Mouse (Mus musculus): ENCODE measurements at regions not wholly inside any gene's neighbourhood (a gene's known extent, or its start where the extent isn't known, plus 50 kb on each side); places are given as distances from the start of the nearest gene placed in this dataset.

GRCm38 (mm10) chr12:109892834-109893233, 292.7 kb upstream of the Rtl1 start:
- DNase-seq = no peak

- peak; percentile 17 to 27 for DNase-seq
Observed at GRCm38 (mm10) chr12:109893657-109894056, 293.5 kb upstream of the Rtl1 start.

DNA sequence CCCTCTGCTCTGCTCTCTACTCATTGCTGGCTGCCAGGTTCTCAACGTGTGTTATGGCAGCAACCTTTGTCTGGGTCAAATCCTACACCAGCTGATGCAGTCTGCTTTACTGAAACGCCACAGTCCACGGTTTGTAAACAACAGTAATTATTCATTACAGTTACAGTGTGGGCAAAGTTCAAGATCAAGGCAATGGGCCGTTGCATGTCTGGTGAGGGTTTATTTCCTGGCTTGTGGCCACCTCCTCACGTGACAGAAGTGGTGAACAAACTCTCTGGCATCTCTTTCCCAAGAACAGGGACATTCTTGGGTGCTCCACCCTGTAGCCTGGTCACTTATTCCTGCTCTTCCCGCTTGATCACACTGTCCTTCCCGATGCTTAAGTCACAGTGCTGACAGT, 295.3 kb upstream of the Rtl1 start:
- DNase-seq = peak; percentile 5 to 18

- no peak for DNase-seq
Observed at GRCm38 (mm10) chr12:109896397-109896796, 296.3 kb upstream of the Rtl1 start.

GRCm38 (mm10) chr12:109896906-109897305, 296.8 kb upstream of the Rtl1 start:
- DNase-seq = no peak

DNA sequence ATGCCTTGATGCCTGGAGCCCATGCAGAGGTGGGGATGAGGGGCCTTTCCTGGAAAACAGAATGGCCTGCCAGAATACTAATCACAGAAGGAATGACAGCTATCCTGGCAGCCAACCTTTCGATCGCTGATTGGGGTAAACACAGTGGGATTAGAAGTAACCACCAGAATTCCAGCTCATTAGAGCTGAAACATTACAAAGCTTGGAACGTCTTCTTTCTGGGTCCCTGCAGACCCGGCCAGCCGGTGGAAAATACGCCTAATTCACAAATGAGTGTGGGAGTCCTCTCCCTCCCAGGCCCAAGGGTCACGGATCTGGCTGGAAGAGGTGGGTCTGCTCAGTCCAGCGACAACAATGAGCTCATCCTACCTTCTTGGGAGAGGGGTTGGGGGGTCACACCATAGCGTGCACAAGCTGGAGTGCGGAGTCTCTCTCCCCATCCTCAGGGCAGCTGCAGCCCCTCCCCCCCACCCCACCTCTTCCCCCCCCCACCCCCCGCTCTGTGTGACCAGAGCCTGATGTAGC, 297.8 kb upstream of the Rtl1 start:
- no peak for DNase-seq

DNA sequence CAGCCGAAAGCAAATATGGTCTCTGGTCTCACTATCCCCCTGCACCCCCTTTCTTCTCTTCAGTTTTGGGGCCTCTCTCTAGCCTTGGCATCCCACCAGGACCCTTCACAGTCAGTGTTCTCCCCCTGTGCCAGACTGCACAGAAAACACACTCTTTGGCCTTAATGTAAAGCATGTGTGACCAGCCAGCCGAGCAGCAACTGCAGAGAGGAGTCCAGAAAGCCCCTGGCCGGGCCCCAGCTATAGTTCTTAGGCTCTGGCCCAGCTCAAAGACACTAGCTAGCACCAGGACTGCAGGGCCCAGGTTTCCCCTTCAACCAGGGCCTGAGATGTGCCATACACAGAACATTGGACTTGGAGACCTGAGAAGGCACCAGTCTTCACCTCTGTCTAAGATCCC, 299.3 kb upstream of the Rtl1 start:
- no peak for DNase-seq

DNA sequence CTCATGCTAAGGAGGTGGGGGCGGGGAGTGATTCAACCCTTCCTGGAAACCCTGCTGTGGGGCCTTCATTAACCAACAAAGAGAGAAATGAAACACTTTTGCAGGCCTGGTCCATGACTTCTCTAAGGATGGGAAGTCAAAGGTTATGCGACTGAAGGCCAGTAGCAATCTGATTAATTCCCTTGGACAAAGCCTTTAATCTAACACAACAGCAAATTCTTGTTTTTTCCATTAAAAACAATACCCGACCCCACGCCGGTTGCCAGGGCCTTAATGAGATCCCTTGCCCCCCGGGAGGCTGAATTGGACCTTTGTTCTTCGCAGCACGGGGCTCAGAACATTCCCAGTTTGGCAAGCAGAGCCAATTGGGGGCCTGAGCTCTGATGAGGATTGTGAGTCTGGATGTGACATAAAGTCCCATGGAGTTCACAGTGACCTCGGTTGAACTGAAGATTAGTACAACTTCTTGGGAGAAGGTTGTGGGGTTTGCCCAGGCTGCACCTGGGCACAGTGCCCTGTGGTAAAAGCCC, 310.9 kb upstream of the Rtl1 start:
- DNase-seq = no peak

DNA sequence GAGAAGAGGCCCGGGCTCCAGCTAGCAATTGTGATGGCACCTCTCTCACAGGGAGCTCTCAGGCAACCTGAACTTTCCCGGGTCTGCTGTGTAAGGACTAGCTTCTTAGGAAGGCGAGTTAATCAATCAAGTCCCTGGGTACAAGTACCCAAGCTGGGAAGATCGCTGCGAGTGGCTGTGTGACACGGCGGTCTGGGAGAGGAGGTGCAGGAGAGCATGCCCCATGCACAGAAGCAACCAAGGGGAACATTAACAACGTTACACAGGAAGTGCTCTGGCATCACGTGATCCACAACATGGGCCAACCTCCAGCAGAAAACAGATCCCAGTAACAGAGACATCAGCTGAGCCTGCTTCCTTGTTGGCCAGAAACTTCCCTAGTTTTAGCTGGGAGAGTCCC, 311.4 kb upstream of the Rtl1 start:
- DNase-seq = no peak

- DNase-seq = no peak
Observed at GRCm38 (mm10) chr12:109917761-109918160, 317.6 kb upstream of the Rtl1 start.

DNA sequence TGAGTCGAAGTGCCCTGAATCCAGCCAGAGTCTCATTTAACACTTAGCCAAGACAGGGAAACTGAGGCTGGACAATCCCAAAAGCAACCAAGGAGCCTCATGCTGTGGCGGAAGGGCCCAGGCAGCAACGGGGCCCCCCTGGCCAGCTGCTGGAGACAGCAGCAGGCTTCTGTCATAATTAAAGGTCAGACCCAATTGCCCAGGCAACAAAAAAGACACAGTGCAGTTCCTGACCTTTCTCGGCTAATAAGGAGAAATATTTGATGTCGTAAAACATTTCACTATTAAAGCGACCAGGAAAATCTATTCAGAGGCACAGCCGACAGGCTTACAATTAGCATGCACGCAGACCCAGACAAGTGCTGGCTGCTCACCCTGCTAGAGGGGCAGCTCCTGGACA, 318.8 kb upstream of the Rtl1 start:
- no peak for DNase-seq

DNA sequence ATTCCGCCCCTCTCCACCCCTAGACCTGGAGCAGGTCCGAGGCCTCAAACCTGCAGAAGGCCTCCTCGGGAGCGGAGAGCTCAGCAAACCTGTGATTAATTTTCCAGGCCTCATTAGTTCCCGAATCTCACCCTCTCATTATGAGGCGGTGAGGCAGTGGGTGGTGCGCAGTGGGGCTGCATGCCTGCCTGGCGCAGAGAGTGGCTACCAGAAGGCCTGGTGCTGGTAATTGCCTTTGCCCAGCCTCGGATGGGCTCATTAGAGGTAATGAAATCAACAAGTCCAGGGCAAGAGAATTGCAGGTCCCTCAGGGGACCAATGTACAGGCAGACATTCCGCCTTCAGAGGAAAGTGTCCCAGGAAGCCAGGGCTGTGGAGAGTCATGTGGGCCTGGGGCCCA, 322.0 kb upstream of the Rtl1 start:
- DNase-seq = no peak

GRCm38 (mm10) chr12:109925866-109926265, 325.7 kb upstream of the Rtl1 start:
- DNase-seq = peak; percentile 54 to 62

GRCm38 (mm10) chr12:109926643-109927042, 326.5 kb upstream of the Rtl1 start:
- peak in 1 of 2 experiments; percentile 35 for DNase-seq

GRCm38 (mm10) chr12:109946179-109946578, 332.7 kb upstream of the Dio3 start:
- no peak for DNase-seq

DNA sequence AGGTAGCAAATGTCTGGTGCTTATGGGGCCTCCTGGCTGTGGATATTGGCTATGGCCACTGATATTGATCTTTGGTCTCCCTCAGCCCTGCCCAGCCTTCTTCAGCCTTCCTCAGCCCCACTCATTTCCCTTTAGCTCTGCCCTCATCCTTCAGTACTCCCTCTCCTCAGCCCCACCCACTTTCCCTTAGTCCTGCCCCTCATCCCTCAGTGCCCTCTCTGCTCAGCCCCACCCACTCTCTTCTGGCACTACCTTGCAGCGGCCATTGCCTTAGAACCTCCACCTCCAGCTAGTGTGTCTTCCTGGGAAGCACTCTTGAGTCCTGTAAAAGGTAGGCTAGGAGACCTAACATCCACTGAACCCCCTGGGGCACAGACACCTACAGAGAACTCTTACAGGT, 331.9 kb upstream of the Dio3 start:
- no peak for DNase-seq

DNA sequence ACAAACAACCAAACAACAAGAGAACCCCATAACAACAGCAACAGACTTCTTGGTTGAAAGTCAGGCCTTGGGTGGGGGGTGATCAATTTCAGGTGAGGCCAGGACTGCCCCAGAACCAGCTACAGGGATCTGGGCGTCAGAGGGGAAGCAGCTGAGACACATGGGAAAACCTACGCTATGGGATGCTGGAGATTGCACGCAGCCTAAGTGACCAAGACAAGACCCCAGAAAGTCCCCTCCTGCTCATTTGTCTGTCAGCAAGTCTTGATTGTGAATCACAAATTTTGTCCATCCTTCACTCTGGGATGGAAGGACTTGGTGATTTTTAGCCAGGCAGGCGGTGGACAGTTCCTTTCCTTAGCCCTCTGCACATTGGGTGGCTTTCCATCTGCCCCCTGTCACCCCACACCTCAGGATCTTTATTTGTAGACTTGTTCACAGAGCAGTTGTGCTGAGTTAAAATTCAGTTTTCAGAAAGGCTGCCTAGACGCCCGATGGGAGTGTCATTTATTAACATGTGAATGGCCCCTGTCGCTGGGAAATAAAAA, 330.9 kb upstream of the Dio3 start:
- DNase-seq = no peak

DNA sequence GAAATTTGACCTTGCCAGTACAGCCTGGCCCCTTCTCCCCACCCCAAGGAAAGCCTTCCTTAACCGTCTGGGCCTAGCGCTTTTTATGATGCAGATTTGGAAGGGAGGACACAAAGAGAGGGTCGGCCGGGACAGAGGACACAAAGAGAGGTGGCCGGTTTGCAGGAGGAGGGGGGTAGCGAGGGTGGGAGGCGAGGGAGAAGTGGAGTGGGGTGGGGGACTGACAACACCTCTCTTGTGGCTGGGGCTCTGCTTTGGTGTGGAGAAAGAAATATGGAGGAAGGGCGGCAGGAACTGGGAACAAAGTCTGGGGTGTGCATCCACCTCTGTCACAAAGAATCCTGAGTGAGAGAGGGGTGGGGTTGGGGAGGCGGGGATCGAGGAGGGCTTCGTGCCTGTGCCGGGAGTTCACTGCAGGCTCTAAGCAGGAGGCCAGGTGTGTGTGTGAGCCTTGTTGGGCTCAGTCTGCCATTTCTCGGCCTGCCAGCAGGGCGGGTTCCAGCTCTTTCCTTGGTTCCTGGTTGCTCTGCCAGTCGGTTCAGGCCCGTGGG, 330.4 kb upstream of the Dio3 start:
- DNase-seq = no peak

- no peak for DNase-seq
Observed at GRCm38 (mm10) chr12:109949231-109949965, 329.5 kb upstream of the Dio3 start.

GRCm38 (mm10) chr12:109950632-109951031, 328.2 kb upstream of the Dio3 start:
- no peak for DNase-seq

DNA sequence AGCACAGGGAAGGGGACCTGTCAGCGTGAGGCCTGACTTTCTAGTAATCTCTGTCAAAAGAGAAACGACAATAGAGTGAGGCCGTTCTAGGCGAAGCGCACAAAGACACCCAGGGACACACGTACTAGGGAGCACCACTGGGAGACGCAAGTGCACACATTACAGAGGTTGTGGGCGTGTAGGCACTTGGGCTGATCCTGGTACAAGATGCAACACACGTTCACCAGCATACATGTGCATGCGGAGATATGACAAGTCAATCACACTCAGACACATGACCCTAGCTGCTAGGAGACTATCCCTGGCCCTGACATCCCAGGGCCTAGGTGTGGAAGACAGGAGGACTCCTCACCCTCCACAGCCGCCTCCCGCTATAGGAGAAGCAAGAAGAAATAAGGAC, 327.4 kb upstream of the Dio3 start:
- no peak for DNase-seq

GRCm38 (mm10) chr12:109951884-109952456, 326.9 kb upstream of the Dio3 start:
- no peak for DNase-seq

- no peak for DNase-seq
Observed at GRCm38 (mm10) chr12:109952933-109953332, 325.9 kb upstream of the Dio3 start.

DNA sequence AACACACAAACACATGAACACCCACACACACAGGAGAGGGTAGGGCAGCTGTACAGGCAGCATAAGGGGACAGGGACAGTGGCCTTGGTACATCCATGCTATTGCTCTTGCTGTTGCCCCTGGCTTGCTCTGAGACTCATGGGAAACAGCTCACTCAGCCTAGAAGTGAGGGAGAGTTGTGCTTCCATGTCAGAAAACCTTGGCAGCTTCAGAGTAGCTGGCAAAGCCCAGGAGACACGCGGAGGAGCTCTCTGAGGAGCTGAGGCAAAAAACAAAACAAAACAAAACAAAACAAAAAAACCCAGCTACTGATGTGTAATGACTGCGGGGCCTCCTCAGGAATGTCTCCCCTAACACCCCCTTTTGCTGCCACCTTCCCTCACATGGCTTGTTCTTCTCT, 321.6 kb upstream of the Dio3 start:
- no peak for DNase-seq
